Mouse (Mus musculus): ENCODE measurements around the gene Serpinf1.
"Not testable (repeated sequence)": the region's sequence is repeated elsewhere in the genome, so short reads cannot be mapped to it uniquely, and the experiment has no call there.

Serpinf1 gene

GRCm38 (mm10) chr11:75423091-75423490, 590 bp upstream of the Serpinf1 start:
- no peak for DNase-seq (ENCODE audit: low read depth, low spot score)

- no peak for DNase-seq (ENCODE audit: low read depth, low spot score)
Measured at GRCm38 (mm10) chr11:75421375-75422012, 1.0 kb downstream of the Serpinf1 start.

- no peak for DNase-seq (ENCODE audit: low read depth, low spot score)
Measured at GRCm38 (mm10) chr11:75420810-75421374, 1.6 kb downstream of the Serpinf1 start.

- DNase-seq (ENCODE audit: low read depth, low spot score): no peak
Measured at GRCm38 (mm10) chr11:75420037-75420436, 2.5 kb downstream of the Serpinf1 start.

- DNase-seq (ENCODE audit: low read depth, low spot score): no peak
Measured at GRCm38 (mm10) chr11:75415994-75416393, 6.5 kb downstream of the Serpinf1 start.

GRCm38 (mm10) chr11:75415096-75415495, 7.4 kb downstream of the Serpinf1 start:
- no peak for DNase-seq (ENCODE audit: low read depth, low spot score)

- no peak for DNase-seq (ENCODE audit: low read depth, low spot score)
Measured at GRCm38 (mm10) chr11:75410591-75410990, 11.9 kb downstream of the Serpinf1 start.

- no peak for DNase-seq (ENCODE audit: low read depth, low spot score)
Measured at GRCm38 (mm10) chr11:75409679-75410575, 12.6 kb downstream of the Serpinf1 start.

- no peak for DNase-seq (ENCODE audit: low read depth, low spot score)
Measured at GRCm38 (mm10) chr11:75406865-75407264, 15.6 kb downstream of the Serpinf1 start.

GRCm38 (mm10) chr11:75406104-75406503, 16.4 kb downstream of the Serpinf1 start:
- DNase-seq (ENCODE audit: low read depth, low spot score): no peak

- DNase-seq (ENCODE audit: low read depth, low spot score): no peak
Measured at GRCm38 (mm10) chr11:75404801-75405200, 17.7 kb downstream of the Serpinf1 start.

GRCm38 (mm10) chr11:75403301-75404052, 19.0 kb downstream of the Serpinf1 start:
- no peak for DNase-seq (ENCODE audit: low read depth, low spot score)

GRCm38 (mm10) chr11:75402271-75402690, 20.2 kb downstream of the Serpinf1 start:
- no peak for DNase-seq (ENCODE audit: low read depth, low spot score)

- DNase-seq (ENCODE audit: low read depth, low spot score): no peak
Measured at GRCm38 (mm10) chr11:75400099-75400498, 22.4 kb downstream of the Serpinf1 start.

GRCm38 (mm10) chr11:75399411-75399841, 23.1 kb downstream of the Serpinf1 start:
- no peak for DNase-seq (ENCODE audit: low read depth, low spot score)

- DNase-seq (ENCODE audit: low read depth, low spot score): no peak
Measured at GRCm38 (mm10) chr11:75397452-75397851, 25.0 kb downstream of the Serpinf1 start.

GRCm38 (mm10) chr11:75395611-75396010, 26.9 kb downstream of the Serpinf1 start:
- no peak for DNase-seq (ENCODE audit: low read depth, low spot score)

- DNase-seq (ENCODE audit: low read depth, low spot score): not testable (repeated sequence)
Measured at GRCm38 (mm10) chr11:75383529-75383928, 39.0 kb downstream of the Serpinf1 start.

- not testable (repeated sequence) for DNase-seq (ENCODE audit: low read depth, low spot score)
Measured at GRCm38 (mm10) chr11:75378786-75379185, 43.7 kb downstream of the Serpinf1 start.

- DNase-seq (ENCODE audit: low read depth, low spot score): no peak
Measured at GRCm38 (mm10) chr11:75377125-75377524, 45.4 kb downstream of the Serpinf1 start.
